Mouse (Mus musculus): Measurements from ENCODE around the gene Ccnc. TPM values are rescaled to one million over a fixed set of nuclear protein-coding genes. Genes with fewer than 3 reads are reported as not detected.

Gene Ccnc
- polyA plus RNA-seq, 1 experiment from 2014 or later, result 36.9 TPM

GRCm38 (mm10) chr4:21758860-21759259 is 31.4 kb downstream of the Ccnc start:
- H3K27me3 ChIP-seq (replicated peaks; ENCODE audit: control insufficient read depth, insufficient read depth, low read length), result no peaks in the 10 kb centered on the region
- no peak overlapping the region for H3K4me2 ChIP-seq (ENCODE audit: low read length)
- no peak overlapping the region for H3K27ac ChIP-seq (ENCODE audit: low read depth)
- no peaks in the 10 kb centered on the region for H3K9me3 ChIP-seq (ENCODE audit: control insufficient read depth, low read length)
- WGBS, result 63% methylated on average over 1 of the region's 1 CpGs
- ATAC-seq (replicated peaks; ENCODE audit: low FRiP score, low TSS enrichment, low read depth) (no peak), DNase-seq (ENCODE audit: low spot score) (no peak)
- no peak overlapping the region for H3K4me3 ChIP-seq (ENCODE audit: low read depth, low read length)
- H3K9ac ChIP-seq (ENCODE audit: low read length), result no peak overlapping the region
- peaks cover 6% of the 10 kb centered on the region; the same call in 1 of the 2 replicates for H3K36me3 ChIP-seq (ENCODE audit: control insufficient read depth, insufficient read depth, low read length)
- H3K4me1 ChIP-seq (replicated peaks; ENCODE audit: control insufficient read depth, insufficient read depth, low read length), result no peaks in the 10 kb centered on the region

DNA sequence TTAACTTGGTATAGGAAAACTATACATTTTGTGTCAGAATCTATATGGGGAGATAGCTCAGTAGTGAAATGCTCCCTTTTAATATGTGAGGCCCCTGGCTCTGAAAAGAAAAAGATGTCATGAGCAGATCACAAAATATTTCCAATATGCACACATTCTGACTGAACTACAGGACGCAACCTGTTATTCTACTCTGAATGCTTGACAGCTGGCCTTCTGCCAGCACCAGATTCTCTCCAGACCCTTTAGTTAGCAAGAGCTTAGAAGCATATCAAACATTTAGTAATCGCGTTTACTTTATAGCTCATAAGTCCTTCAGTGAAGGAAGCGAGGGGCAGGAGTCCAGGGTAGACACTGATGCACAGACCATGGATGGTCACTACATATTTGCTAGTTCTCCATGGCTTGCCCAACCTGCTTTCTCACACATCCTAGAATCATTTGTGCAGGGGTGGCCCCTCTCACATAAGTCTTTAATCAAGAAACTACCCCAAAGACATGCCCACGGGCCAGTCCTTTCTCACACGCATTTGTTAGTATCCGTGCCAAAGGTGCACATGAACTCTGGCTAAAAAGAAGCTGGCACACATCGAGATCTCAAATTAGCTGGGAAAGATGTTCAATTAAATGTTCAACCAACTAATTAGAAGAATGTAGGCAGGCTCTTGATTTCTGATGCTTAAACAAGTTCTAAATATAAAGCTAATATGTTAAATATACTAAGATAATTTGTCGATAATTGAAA is 34.1 kb downstream of the Ccnc start:
- WGBS, result 61% methylated on average over 9 of the region's 9 CpGs
- no peak overlapping the region for H3K4me3 ChIP-seq (ENCODE audit: low read depth, low read length)
- H3K4me1 ChIP-seq (replicated peaks; ENCODE audit: control insufficient read depth, insufficient read depth, low read length), result no peaks in the 10 kb centered on the region
- H3K4me2 ChIP-seq (ENCODE audit: low read length), result no peak overlapping the region
- no peaks in the 10 kb centered on the region for H3K9me3 ChIP-seq (ENCODE audit: control insufficient read depth, low read length)
- H3K9ac ChIP-seq (ENCODE audit: low read length), result no peak overlapping the region
- ATAC-seq (replicated peaks; ENCODE audit: low FRiP score, low TSS enrichment, low read depth), result no peak
- no peak for DNase-seq (ENCODE audit: low spot score)
- no peak overlapping the region for H3K27ac ChIP-seq (ENCODE audit: low read depth)
- H3K36me3 ChIP-seq (ENCODE audit: control insufficient read depth, insufficient read depth, low read length), result peaks cover 6% of the 10 kb centered on the region; the same call in 1 of the 2 replicates
- no peaks in the 10 kb centered on the region for H3K27me3 ChIP-seq (replicated peaks; ENCODE audit: control insufficient read depth, insufficient read depth, low read length)

GRCm38 (mm10) chr4:21763827-21764226 is 36.3 kb downstream of the Ccnc start:
- Histone ChIP-seq H3K4me2 (ENCODE audit: low read length) (no peak overlapping the region), H3K9ac (ENCODE audit: low read length) (no peak overlapping the region), H3K4me3 (ENCODE audit: low read depth, low read length) (no peak overlapping the region), H3K27ac (ENCODE audit: low read depth) (no peak overlapping the region), H3K36me3 (ENCODE audit: control insufficient read depth, insufficient read depth, low read length) (no peaks in the 10 kb centered on the region), H3K27me3 (replicated peaks; ENCODE audit: control insufficient read depth, insufficient read depth, low read length) (no peaks in the 10 kb centered on the region), H3K4me1 (replicated peaks; ENCODE audit: control insufficient read depth, insufficient read depth, low read length) (no peaks in the 10 kb centered on the region), H3K9me3 (ENCODE audit: control insufficient read depth, low read length) (no peaks in the 10 kb centered on the region)
- WGBS, result 70% methylated on average over 4 of the region's 4 CpGs
- DNase-seq (ENCODE audit: low spot score) (no peak), ATAC-seq (replicated peaks; ENCODE audit: low FRiP score, low TSS enrichment, low read depth) (no peak)

DNA sequence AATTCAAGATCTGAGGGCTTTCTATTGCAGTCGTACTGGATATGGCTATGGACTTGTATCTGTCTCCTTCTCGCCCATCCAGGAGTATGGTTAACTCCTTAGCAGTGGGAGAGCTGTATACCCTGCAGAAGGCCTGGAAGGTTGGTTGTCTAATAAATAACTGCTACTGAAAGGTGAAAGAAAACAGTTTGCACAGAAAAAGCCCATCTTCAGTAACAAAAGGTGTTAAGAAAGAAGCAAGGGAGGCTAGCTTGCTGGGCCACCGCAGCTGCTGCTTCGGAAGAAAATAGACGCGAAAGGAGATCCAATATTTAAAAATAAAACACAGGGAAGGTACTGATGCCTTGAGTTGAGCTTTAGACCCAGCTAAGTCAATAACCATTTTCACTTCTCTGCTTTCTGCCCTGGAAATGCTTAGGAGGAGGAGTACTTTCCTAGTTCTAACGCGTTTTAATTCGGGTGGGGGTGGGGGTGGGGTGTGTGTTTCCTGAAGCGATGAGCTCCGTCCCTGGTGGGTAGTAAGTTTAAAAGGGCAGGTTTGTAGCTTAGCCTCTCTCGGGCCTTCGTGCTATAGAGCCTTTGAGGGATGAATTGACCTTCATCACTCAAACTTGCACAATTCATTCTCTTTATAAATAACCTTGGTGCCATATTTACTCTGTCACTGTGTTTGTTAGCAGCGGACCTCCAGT is 38.8 kb downstream of the Ccnc start:
- no peaks in the 10 kb centered on the region for H3K36me3 ChIP-seq (ENCODE audit: control insufficient read depth, insufficient read depth, low read length)
- no peaks in the 10 kb centered on the region for H3K9me3 ChIP-seq (ENCODE audit: control insufficient read depth, low read length)
- H3K4me1 ChIP-seq (replicated peaks; ENCODE audit: control insufficient read depth, insufficient read depth, low read length), result no peaks in the 10 kb centered on the region
- H3K27me3 ChIP-seq (replicated peaks; ENCODE audit: control insufficient read depth, insufficient read depth, low read length), result no peaks in the 10 kb centered on the region
- no peak overlapping the region for H3K27ac ChIP-seq (ENCODE audit: low read depth)
- H3K9ac ChIP-seq (ENCODE audit: low read length), result peak overlapping the region; percentile 53
- peak overlapping the region; percentile 89 for H3K4me2 ChIP-seq (ENCODE audit: low read length)
- ATAC-seq (replicated peaks; ENCODE audit: low FRiP score, low TSS enrichment, low read depth), result peak; percentile 26; the same call in 1 of the 2 replicates
- WGBS, result 23% methylated on average over 14 of the region's 14 CpGs
- peak overlapping the region; percentile 63 for H3K4me3 ChIP-seq (ENCODE audit: low read depth, low read length)
- DNase-seq (ENCODE audit: low spot score), result no peak

GRCm38 (mm10) chr4:21766863-21767304 is 39.4 kb downstream of the Ccnc start, which contains the start of the genes Usp45 and Tstd3:
Usp45 (plus strand) TSS chr4:21767156.
Tstd3 (minus strand) TSS chr4:21767212.
- WGBS, result 1% methylated on average over 17 of the region's 17 CpGs
- Histone ChIP-seq H3K4me1 (replicated peaks; ENCODE audit: control insufficient read depth, insufficient read depth, low read length) (no peaks in the 10 kb centered on the region), H3K27ac (ENCODE audit: low read depth) (no peak within 1 kb of the TSS), H3K9me3 (ENCODE audit: control insufficient read depth, low read length) (no peaks in the 10 kb centered on the region), H3K36me3 (ENCODE audit: control insufficient read depth, insufficient read depth, low read length) (no peaks in the 10 kb centered on the region), H3K27me3 (replicated peaks; ENCODE audit: control insufficient read depth, insufficient read depth, low read length) (no peaks in the 10 kb centered on the region), H3K9ac (ENCODE audit: low read length) (peak within 1 kb of the TSS; percentile 53), H3K4me2 (ENCODE audit: low read length) (peak within 1 kb of the TSS; percentile 89), H3K4me3 (ENCODE audit: low read depth, low read length) (peak within 1 kb of the TSS; percentile 63)
- DNase-seq (ENCODE audit: low spot score), result peak; percentile 83
- ATAC-seq (replicated peaks; ENCODE audit: low FRiP score, low TSS enrichment, low read depth), result peak; percentile 89

DNA sequence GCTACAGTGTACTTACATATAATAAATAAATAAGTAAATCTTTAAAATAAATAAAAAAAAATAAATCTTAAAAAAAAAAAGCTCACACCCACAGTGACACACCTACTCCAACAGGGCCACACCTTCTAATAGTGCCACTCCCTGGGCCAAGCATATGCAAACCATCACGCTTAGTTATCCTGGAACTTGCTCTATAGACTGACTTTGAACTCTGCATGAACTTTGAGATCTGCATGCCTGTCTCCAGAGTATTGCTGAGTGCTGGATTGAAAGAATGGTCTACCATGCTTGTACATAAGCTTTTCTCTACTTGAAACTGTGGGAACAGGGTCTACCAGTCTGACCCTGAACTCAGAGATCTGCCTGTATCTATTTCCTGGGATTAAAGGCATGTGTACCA is 43.6 kb downstream of the Ccnc start:
- DNase-seq (ENCODE audit: low spot score) (no peak), ATAC-seq (replicated peaks; ENCODE audit: low FRiP score, low TSS enrichment, low read depth) (no peak)
- no peaks in the 10 kb centered on the region for H3K9me3 ChIP-seq (ENCODE audit: control insufficient read depth, low read length)
- H3K27ac ChIP-seq (ENCODE audit: low read depth), result no peak overlapping the region
- no peak overlapping the region for H3K4me3 ChIP-seq (ENCODE audit: low read depth, low read length)
- WGBS, result 78% methylated on average over 1 of the region's 1 CpGs
- H3K4me2 ChIP-seq (ENCODE audit: low read length), result no peak overlapping the region
- H3K4me1 ChIP-seq (replicated peaks; ENCODE audit: control insufficient read depth, insufficient read depth, low read length), result no peaks in the 10 kb centered on the region
- no peak overlapping the region for H3K9ac ChIP-seq (ENCODE audit: low read length)
- H3K27me3 ChIP-seq (replicated peaks; ENCODE audit: control insufficient read depth, insufficient read depth, low read length), result no peaks in the 10 kb centered on the region
- no peaks in the 10 kb centered on the region for H3K36me3 ChIP-seq (ENCODE audit: control insufficient read depth, insufficient read depth, low read length)

DNA sequence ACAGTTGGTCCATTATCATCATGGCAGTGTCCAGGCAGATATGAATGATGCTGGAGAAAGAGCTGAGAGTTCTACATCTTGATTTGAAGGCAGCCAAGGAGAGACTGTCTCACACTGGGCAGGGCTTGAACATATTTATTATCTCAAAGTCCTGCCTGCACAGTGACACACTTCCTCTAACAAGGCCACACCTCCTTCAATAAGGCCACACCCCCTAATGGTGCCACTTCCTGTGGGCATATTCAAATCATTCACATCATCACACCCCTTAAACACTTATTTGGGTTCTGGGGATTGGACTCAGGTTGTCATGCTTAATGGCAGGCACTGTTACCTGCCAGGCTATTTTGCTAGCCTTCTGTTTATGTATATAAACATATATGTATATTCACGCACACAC is 44.8 kb downstream of the Ccnc start:
- ATAC-seq (replicated peaks; ENCODE audit: low FRiP score, low TSS enrichment, low read depth), result no peak
- Histone ChIP-seq H3K9ac (ENCODE audit: low read length) (no peak overlapping the region), H3K9me3 (ENCODE audit: control insufficient read depth, low read length) (no peaks in the 10 kb centered on the region), H3K4me1 (replicated peaks; ENCODE audit: control insufficient read depth, insufficient read depth, low read length) (no peaks in the 10 kb centered on the region; the same call in 1 of the 2 replicates), H3K4me3 (ENCODE audit: low read depth, low read length) (no peak overlapping the region), H3K4me2 (ENCODE audit: low read length) (no peak overlapping the region), H3K36me3 (ENCODE audit: control insufficient read depth, insufficient read depth, low read length) (no peaks in the 10 kb centered on the region), H3K27ac (ENCODE audit: low read depth) (no peak overlapping the region), H3K27me3 (replicated peaks; ENCODE audit: control insufficient read depth, insufficient read depth, low read length) (no peaks in the 10 kb centered on the region)
- DNase-seq (ENCODE audit: low spot score), result no peak
- 92% methylated on average over 1 of the region's 1 CpGs for WGBS

DNA sequence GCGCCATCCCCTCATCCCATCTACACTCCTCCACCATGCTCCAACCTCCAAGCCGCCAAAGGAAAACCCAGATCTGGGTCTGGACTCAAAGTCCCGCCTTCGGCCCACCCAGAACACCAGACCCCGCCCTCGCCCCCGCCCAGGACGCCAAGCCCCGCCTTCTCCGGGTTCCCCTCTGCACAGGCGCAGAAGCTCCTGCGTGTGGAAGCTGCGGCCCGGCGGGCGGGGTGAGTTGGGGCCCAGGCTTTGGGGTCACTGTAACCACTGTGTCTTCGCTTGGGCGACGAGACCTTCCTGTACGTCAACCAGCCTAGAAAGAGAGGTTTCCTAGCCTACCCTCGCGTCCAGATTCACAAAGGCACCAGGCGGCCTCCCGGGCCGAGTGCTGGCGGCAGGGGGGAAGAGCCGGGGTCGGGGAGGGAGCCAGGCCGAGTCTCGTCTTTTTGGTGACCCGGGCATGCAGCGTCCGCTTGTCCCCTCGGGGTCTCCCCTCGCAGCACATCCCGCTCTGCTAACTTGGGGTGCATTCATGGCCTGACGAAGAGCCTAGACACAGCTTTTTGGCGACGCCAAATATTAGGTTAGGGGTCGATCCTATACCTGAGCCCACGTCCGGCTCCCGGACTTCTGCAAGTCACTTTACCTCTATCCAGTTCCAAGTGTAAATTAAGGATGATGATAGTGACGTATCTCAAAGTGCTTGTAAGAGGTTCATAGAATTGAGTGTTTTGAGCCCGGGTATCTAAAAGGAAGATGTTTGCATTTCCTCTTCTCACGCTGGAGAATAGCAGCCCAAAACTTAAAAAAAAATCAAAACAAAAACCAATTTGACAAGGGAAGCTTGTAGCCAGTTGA is 48.8 kb downstream of the Ccnc start:
- Histone ChIP-seq H3K4me3 (ENCODE audit: low read depth, low read length) (peak overlapping the region; percentile 63), H3K9me3 (ENCODE audit: control insufficient read depth, low read length) (no peaks in the 10 kb centered on the region), H3K4me1 (replicated peaks; ENCODE audit: control insufficient read depth, insufficient read depth, low read length) (peaks cover 2% of the 10 kb centered on the region; the same call in 1 of the 2 replicates), H3K9ac (ENCODE audit: low read length) (peak overlapping the region; percentile 75), H3K4me2 (ENCODE audit: low read length) (peak overlapping the region; percentile 76), H3K27ac (ENCODE audit: low read depth) (0 out of 2 replicates have a peak overlapping the region, but pooled peaks have one; percentile 14), H3K27me3 (replicated peaks; ENCODE audit: control insufficient read depth, insufficient read depth, low read length) (no peaks in the 10 kb centered on the region), H3K36me3 (ENCODE audit: control insufficient read depth, insufficient read depth, low read length) (peaks cover 11% of the 10 kb centered on the region)
- 0% methylated on average over 46 of the region's 46 CpGs for WGBS
- peak; percentile 98 for DNase-seq (ENCODE audit: low spot score)
- peak; percentile 97 for ATAC-seq (replicated peaks; ENCODE audit: low FRiP score, low TSS enrichment, low read depth)
